Mouse (Mus musculus): ENCODE data around the gene Spg7. TPM values are rescaled to one million over a fixed set of nuclear protein-coding genes. Genes with fewer than 3 reads are reported as not detected.
"Not testable (repeated sequence)": the region's sequence is repeated elsewhere in the genome, so short reads cannot be mapped to it uniquely, and the experiment has no call there.

Spg7 gene
- polyA plus RNA-seq, 1 experiment: 104 TPM

GRCm38 (mm10) chr8:123042158-123042973 is 20.4 kb upstream of the Spg7 start, which contains the start of gene Ankrd11:
Gene Ankrd11 (minus strand): TSS chr8:123042277.
- under 1% methylated on average over 91 of the region's 91 CpGs for WGBS
- Histone ChIP-seq H3K4me1 (ENCODE audit: control insufficient read depth, insufficient read depth, low read length) (peaks cover 12% of the 10 kb centered on the region), H3K27me3 (ENCODE audit: control insufficient read depth, insufficient read depth, low read length) (no peaks in the 10 kb centered on the region), H3K4me3 (replicated peaks; ENCODE audit: insufficient read depth, low read depth, low read length) (peak within 1 kb of the TSS; percentile 96), H3K27ac (ENCODE audit: insufficient read depth, low read length) (peak within 1 kb of the TSS; percentile 83)
- peak; percentile 100 for DNase-seq
- TF ChIP-seq POLR2A (IDR thresholded peaks at IDR 0.05; ENCODE audit: borderline replicate concordance, insufficient read depth, low read length) (peak; percentile 97), CTCF (IDR thresholded peaks at IDR 0.05; ENCODE audit: borderline replicate concordance, insufficient read depth, low read depth, low read length) (no peak; the same call in 1 of the 2 replicates)

- peak overlapping the region; percentile 77 for H3K4me3 ChIP-seq (replicated peaks; ENCODE audit: insufficient read depth, low read depth, low read length)
- TF ChIP-seq POLR2A (IDR thresholded peaks at IDR 0.05; ENCODE audit: borderline replicate concordance, insufficient read depth, low read length) (no peak), CTCF (IDR thresholded peaks at IDR 0.05; ENCODE audit: borderline replicate concordance, insufficient read depth, low read depth, low read length) (no peak)
- no peak for DNase-seq
- WGBS: 13% methylated on average over 22 of the region's 22 CpGs
- H3K27ac ChIP-seq (ENCODE audit: insufficient read depth, low read length): peak overlapping the region; percentile 72
- H3K4me1 ChIP-seq (ENCODE audit: control insufficient read depth, insufficient read depth, low read length): peaks cover 12% of the 10 kb centered on the region
- H3K27me3 ChIP-seq (ENCODE audit: control insufficient read depth, insufficient read depth, low read length): no peaks in the 10 kb centered on the region
Observed at GRCm38 (mm10) chr8:123042974-123043625, 19.6 kb upstream of the Spg7 start.

GRCm38 (mm10) chr8:123043941-123044340 is 18.8 kb upstream of the Spg7 start:
- DNase-seq: no peak
- Histone ChIP-seq H3K4me3 (replicated peaks; ENCODE audit: insufficient read depth, low read depth, low read length) (no peak overlapping the region), H3K4me1 (ENCODE audit: control insufficient read depth, insufficient read depth, low read length) (peaks cover 12% of the 10 kb centered on the region), H3K27ac (ENCODE audit: insufficient read depth, low read length) (no peak overlapping the region), H3K27me3 (ENCODE audit: control insufficient read depth, insufficient read depth, low read length) (no peaks in the 10 kb centered on the region)
- TF ChIP-seq POLR2A (IDR thresholded peaks at IDR 0.05; ENCODE audit: borderline replicate concordance, insufficient read depth, low read length) (no peak), CTCF (IDR thresholded peaks at IDR 0.05; ENCODE audit: borderline replicate concordance, insufficient read depth, low read depth, low read length) (no peak)
- 82% methylated on average over 3 of the region's 3 CpGs for WGBS

- H3K4me1 ChIP-seq (ENCODE audit: control insufficient read depth, insufficient read depth, low read length); H3K4me3 ChIP-seq (replicated peaks; ENCODE audit: insufficient read depth, low read depth, low read length); H3K27me3 ChIP-seq (ENCODE audit: control insufficient read depth, insufficient read depth, low read length); DNase-seq; H3K27ac ChIP-seq (ENCODE audit: insufficient read depth, low read length): not testable (repeated sequence)
- WGBS: 88% methylated on average over 23 of the region's 23 CpGs
Observed at GRCm38 (mm10) chr8:123044743-123045425, 17.9 kb upstream of the Spg7 start.

GRCm38 (mm10) chr8:123046706-123047105 is 16.0 kb upstream of the Spg7 start:
- Histone ChIP-seq H3K4me3 (replicated peaks; ENCODE audit: insufficient read depth, low read depth, low read length) (no peak overlapping the region), H3K4me1 (ENCODE audit: control insufficient read depth, insufficient read depth, low read length) (no peaks in the 10 kb centered on the region), H3K27me3 (ENCODE audit: control insufficient read depth, insufficient read depth, low read length) (no peaks in the 10 kb centered on the region), H3K27ac (ENCODE audit: insufficient read depth, low read length) (no peak overlapping the region)
- 86% methylated on average over 4 of the region's 4 CpGs for WGBS
- DNase-seq: no peak
- TF ChIP-seq CTCF (IDR thresholded peaks at IDR 0.05; ENCODE audit: borderline replicate concordance, insufficient read depth, low read depth, low read length) (no peak), POLR2A (IDR thresholded peaks at IDR 0.05; ENCODE audit: borderline replicate concordance, insufficient read depth, low read length) (no peak)

GRCm38 (mm10) chr8:123047827-123048226 is 14.9 kb upstream of the Spg7 start:
- no peak for DNase-seq
- 88% methylated on average over 7 of the region's 7 CpGs for WGBS
- H3K27ac ChIP-seq (ENCODE audit: insufficient read depth, low read length): no peak overlapping the region
- no peaks in the 10 kb centered on the region for H3K27me3 ChIP-seq (ENCODE audit: control insufficient read depth, insufficient read depth, low read length)
- no peak overlapping the region for H3K4me3 ChIP-seq (replicated peaks; ENCODE audit: insufficient read depth, low read depth, low read length)
- TF ChIP-seq POLR2A (IDR thresholded peaks at IDR 0.05; ENCODE audit: borderline replicate concordance, insufficient read depth, low read length): no peak
- TF ChIP-seq CTCF (IDR thresholded peaks at IDR 0.05; ENCODE audit: borderline replicate concordance, insufficient read depth, low read depth, low read length): no peak
- H3K4me1 ChIP-seq (ENCODE audit: control insufficient read depth, insufficient read depth, low read length): no peaks in the 10 kb centered on the region

- no peak for DNase-seq
- H3K27ac ChIP-seq (ENCODE audit: insufficient read depth, low read length): no peak overlapping the region
- WGBS: 87% methylated on average over 7 of the region's 7 CpGs
- no peaks in the 10 kb centered on the region for H3K4me1 ChIP-seq (ENCODE audit: control insufficient read depth, insufficient read depth, low read length)
- TF ChIP-seq POLR2A (IDR thresholded peaks at IDR 0.05; ENCODE audit: borderline replicate concordance, insufficient read depth, low read length) (no peak), CTCF (IDR thresholded peaks at IDR 0.05; ENCODE audit: borderline replicate concordance, insufficient read depth, low read depth, low read length) (no peak)
- no peaks in the 10 kb centered on the region for H3K27me3 ChIP-seq (ENCODE audit: control insufficient read depth, insufficient read depth, low read length)
- no peak overlapping the region for H3K4me3 ChIP-seq (replicated peaks; ENCODE audit: insufficient read depth, low read depth, low read length)
Observed at GRCm38 (mm10) chr8:123048402-123048801, 14.3 kb upstream of the Spg7 start.

Measured in cerebellum, adult 2 months (tissue).